Mouse (Mus musculus) stomach, postnatal 0 days (tissue): Measurements from ENCODE around the gene Kcnh6. TPM values are rescaled to one million over a fixed set of nuclear protein-coding genes. Genes with fewer than 3 reads are reported as not detected.
A peak's percentile ranks its signal among the peaks of the same experiment; 100 is the strongest.
"Not testable (repeated sequence)": the region's sequence is repeated elsewhere in the genome, so short reads cannot be mapped to it uniquely, and the experiment has no call there.

ENCODE experiments used
- ATAC-seq: fragments of 200-750 bp; cut with Nextera tagmentation; 2 replicates; pipeline ENCODE4 v1.8.0; 2017; ENCODE audit not compliant: low FRiP score, low TSS enrichment
- DNase-seq: peaks from one replicate; pipeline ENCODE4 v3.0.0-alpha.2; 2016; ENCODE audit warnings: low spot score
- H3K27ac ChIP-seq: fragments of 300-500 bp; sonication (generic); replicated peaks from 2 replicates; pipeline ENCODE4 v1.5.1; 2014; ENCODE audit warnings: mild to moderate bottlenecking, control low read depth
- H3K27me3 ChIP-seq: fragments of 300-500 bp; sonication (generic); 2 replicates; pipeline ENCODE4 v1.6.1; 2014; ENCODE audit warnings: low read length; ENCODE audit not compliant: control insufficient read depth, insufficient read depth
- H3K36me3 ChIP-seq: fragments of 300-500 bp; sonication (generic); 2 replicates; pipeline ENCODE4 v1.6.1; 2014; ENCODE audit warnings: low read length, mixed read lengths; ENCODE audit not compliant: control insufficient read depth, insufficient read depth
- H3K4me1 ChIP-seq: fragments of 300-500 bp; sonication (generic); replicated peaks from 2 replicates; pipeline ENCODE4 v1.6.1; 2014; ENCODE audit warnings: antibody characterized with exemption; ENCODE audit not compliant: control insufficient read depth, insufficient read depth
- H3K4me2 ChIP-seq: fragments of 300-500 bp; sonication (generic); replicated peaks from 2 replicates; pipeline ENCODE4 v1.6.1; 2014; ENCODE audit warnings: low read depth, mild to moderate bottlenecking, control low read depth, moderate library complexity
- H3K4me3 ChIP-seq: fragments of 300-500 bp; sonication (generic); 2 replicates; pipeline ENCODE4 v1.5.1; 2014; ENCODE audit warnings: low read depth, low read length, control low read depth
- H3K9ac ChIP-seq: fragments of 300-500 bp; sonication (generic); 2 replicates; pipeline ENCODE4 v1.6.1; 2014; ENCODE audit warnings: mild to moderate bottlenecking, low read length, control low read depth, mixed read lengths
- H3K9me3 ChIP-seq: fragments of 300-500 bp; sonication (generic); 2 replicates; pipeline ENCODE4 v1.6.1; 2016; ENCODE audit warnings: low read length; ENCODE audit not compliant: control insufficient read depth
- CTCF ChIP-seq: IDR thresholded peaks from 2 replicates; pipeline ENCODE4 v1.5.1; 2016; ENCODE audit warnings: antibody characterized with exemption, low read depth, mild to moderate bottlenecking, moderate library complexity
- EP300 ChIP-seq: optimal IDR thresholded peaks from 2 replicates; pipeline ENCODE3; 2016; ENCODE audit warnings: antibody characterized with exemption
- WGBS: fragments of 180-500 bp; shearing (Covaris S2); extraction: QIAGEN DNeasy Blood & Tissue Kit; methylation state at CpG from one replicate; pipeline ENCODE4 v1.1.7; 2014; 5-methylcytosine and 5-hydroxymethylcytosine counted together
- polyA plus RNA-seq: library from polyadenylated mRNA; unstranded; fragments of >200 nt; fragmentation: Nextera tagmentation; extraction: Ambion mirVana; gene quantifications from 2 replicates; pipeline ENCODE4 v1.2.1, GENCODE M21; 2015

Kcnh6 gene
- polyA plus RNA-seq, 1 experiment from 2014 or later, result 0.55 TPM

DNA sequence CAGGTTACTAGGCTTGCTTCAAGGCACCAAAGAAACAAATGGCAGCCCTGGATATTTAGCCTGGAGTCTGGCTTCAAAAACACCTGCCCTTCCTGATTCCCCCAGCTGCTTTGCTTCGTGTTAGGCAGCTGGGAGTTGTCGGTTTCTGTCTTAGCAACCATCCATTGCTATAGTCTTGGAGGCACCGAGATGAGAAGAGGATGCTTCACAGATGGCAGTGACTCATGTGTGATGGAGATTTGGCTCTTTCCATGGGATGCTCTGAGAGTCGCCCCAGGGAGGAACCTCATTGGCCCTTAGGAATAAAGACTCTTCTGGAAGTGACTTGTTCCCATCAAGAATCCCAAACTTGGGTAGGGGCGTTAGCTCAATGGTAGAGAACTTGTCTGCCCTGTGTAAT, 8.5 kb downstream of the Kcnh6 start:
- TF ChIP-seq CTCF, result no peak
- TF ChIP-seq EP300, result no peak
- Histone ChIP-seq H3K4me1 (peaks cover 4% of the 10 kb centered on the region; the same call in 1 of the 2 replicates), H3K4me2 (no peak overlapping the region), H3K27ac (no peak overlapping the region), H3K27me3 (no peaks in the 10 kb centered on the region), H3K4me3 (no peak overlapping the region), H3K36me3 (no peaks in the 10 kb centered on the region), H3K9ac (no peak overlapping the region), H3K9me3 (no peaks in the 10 kb centered on the region)
- 58% methylated on average over 5 of the region's 5 CpGs for WGBS
- no peak for ATAC-seq
- DNase-seq, result no peak

DNA sequence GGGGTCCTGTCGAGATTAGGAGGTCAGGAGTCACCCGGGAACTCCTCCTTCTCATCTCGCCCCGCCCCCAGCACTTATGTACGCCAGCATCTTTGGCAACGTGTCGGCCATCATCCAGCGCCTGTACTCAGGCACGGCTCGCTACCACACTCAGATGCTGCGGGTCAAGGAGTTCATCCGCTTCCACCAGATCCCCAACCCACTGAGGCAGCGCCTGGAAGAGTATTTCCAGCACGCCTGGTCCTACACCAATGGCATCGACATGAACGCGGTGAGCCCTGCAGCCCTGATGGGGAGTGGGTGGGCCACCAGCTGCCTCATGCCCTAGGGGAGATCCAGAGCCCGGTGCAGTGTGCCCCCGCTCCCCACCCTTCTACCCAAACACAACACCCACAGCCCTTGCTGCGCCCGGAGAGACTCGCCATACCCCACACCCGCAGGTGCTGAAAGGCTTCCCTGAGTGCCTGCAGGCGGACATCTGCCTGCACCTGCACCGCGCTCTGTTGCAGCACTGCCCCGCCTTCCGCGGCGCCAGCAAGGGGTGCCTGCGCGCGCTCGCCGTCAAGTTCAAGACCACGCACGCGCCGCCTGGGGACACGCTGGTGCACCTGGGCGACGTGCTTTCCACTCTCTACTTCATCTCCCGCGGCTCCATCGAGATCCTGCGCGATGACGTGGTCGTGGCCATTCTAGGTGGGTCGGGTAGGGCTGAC, 12.3 kb downstream of the Kcnh6 start:
- H3K9ac ChIP-seq, result no peak overlapping the region; the same call in 1 of the 2 replicates
- peak overlapping the region; percentile 17 for H3K4me3 ChIP-seq
- H3K27ac ChIP-seq, result no peak overlapping the region
- TF ChIP-seq CTCF, result no peak
- no peak for TF ChIP-seq EP300
- H3K4me1 ChIP-seq, result peaks cover 4% of the 10 kb centered on the region; the same call in 1 of the 2 replicates
- DNase-seq (peak; percentile 48), ATAC-seq (no peak)
- WGBS, result under 1% methylated on average over 50 of the region's 50 CpGs
- no peaks in the 10 kb centered on the region for H3K9me3 ChIP-seq
- peak overlapping the region; percentile 42 for H3K4me2 ChIP-seq
- no peaks in the 10 kb centered on the region for H3K36me3 ChIP-seq
- no peaks in the 10 kb centered on the region for H3K27me3 ChIP-seq

DNA sequence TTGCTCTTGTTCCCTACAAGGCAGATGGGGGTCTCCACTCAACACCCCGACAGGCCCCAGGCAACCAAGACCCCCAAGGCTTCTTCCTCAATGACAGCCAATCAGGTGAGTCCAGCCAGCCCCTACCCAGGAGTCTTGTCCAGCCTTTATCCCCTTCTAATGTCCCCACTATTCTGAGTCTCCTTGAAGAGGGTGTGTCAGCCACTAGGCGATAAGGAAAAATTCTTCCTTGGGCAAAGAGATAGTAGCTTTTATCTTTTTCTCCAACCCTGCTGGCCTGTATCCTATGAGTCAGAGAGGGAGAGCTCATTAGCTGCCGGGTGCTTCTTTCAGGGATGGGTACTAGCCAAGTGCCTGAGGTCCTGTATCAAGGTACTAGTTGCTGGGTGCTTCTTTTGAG, 17.9 kb downstream of the Kcnh6 start:
- DNase-seq (no peak), ATAC-seq (no peak)
- H3K27me3 ChIP-seq, result no peaks in the 10 kb centered on the region
- no peaks in the 10 kb centered on the region for H3K4me1 ChIP-seq
- no peaks in the 10 kb centered on the region for H3K9me3 ChIP-seq
- no peak overlapping the region for H3K4me2 ChIP-seq
- no peak for TF ChIP-seq CTCF
- TF ChIP-seq EP300, result no peak
- no peak overlapping the region for H3K4me3 ChIP-seq
- no peaks in the 10 kb centered on the region for H3K36me3 ChIP-seq
- H3K9ac ChIP-seq, result no peak overlapping the region
- H3K27ac ChIP-seq, result no peak overlapping the region
- WGBS, result 68% methylated on average over 3 of the region's 3 CpGs

DNA sequence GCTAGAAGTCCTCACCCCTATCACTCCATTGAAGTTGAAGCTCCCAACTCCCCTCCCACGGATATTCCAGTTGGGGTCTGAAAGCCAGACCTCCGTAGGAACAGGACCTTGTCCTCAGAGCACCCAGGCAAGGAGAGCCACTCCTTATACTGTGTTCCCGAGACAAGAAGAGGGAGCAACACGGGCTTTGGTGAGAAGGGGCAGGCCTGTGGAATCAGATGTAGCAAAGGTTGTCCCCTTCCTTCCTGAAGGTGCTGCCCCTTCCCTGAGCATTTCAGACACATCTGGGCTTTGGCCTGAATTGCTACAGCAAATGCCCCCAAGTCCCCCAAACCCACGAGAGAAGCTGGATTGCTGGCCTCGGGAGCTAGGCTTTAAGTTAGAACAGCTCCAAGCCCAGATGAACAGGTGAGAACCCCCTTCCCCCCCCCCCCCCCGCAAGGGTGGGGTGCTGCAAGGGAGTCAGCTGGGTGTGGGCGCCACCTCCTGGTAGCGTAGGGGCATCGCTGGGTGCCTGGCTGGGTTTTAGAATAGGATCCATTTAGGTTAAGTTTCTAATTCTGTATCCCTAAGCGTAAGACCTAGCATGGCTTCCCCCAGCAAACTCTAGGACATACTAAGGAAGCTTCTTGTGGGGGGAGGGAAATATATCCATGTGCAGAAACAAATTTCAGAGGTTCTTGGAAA, 18.7 kb downstream of the Kcnh6 start:
- 33% methylated on average over 10 of the region's 11 CpGs for WGBS
- H3K4me1 ChIP-seq, result no peaks in the 10 kb centered on the region
- H3K4me2 ChIP-seq, result no peak overlapping the region
- no peak overlapping the region for H3K27ac ChIP-seq
- H3K4me3 ChIP-seq, result no peak overlapping the region
- H3K27me3 ChIP-seq, result no peaks in the 10 kb centered on the region
- no peaks in the 10 kb centered on the region for H3K9me3 ChIP-seq
- peak; percentile 89 for TF ChIP-seq CTCF
- no peak for TF ChIP-seq EP300
- DNase-seq (peak; percentile 77), ATAC-seq (peak; percentile 60)
- H3K36me3 ChIP-seq, result no peaks in the 10 kb centered on the region
- no peak overlapping the region for H3K9ac ChIP-seq

DNA sequence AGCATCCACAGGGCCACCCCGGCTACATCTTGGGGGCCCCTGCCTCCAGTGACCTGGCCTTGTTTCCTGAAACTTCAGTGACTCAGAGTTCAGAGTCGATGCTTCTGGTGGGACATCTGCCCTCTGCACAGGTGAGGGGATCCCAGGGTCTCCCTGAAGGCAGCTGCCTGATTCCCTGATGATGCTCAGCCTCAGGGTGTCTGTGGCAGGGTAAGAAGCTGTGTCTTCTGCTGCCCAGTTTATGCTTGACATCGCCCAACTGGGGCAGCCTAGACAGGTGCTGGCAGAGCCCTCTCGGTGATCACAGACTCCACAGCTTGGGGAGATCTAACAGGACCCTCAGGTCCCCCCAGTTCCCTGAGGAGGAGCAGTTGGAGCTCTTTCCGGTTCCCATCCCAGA, 19.7 kb downstream of the Kcnh6 start:
- Histone ChIP-seq H3K4me2 (no peak overlapping the region), H3K27ac (no peak overlapping the region), H3K4me3 (no peak overlapping the region), H3K4me1 (no peaks in the 10 kb centered on the region), H3K9me3 (no peaks in the 10 kb centered on the region), H3K36me3 (no peaks in the 10 kb centered on the region), H3K9ac (no peak overlapping the region), H3K27me3 (no peaks in the 10 kb centered on the region)
- peak; percentile 21; the same call in 1 of the 2 replicates for ATAC-seq
- WGBS, result 96% methylated on average over 5 of the region's 5 CpGs
- TF ChIP-seq EP300 (no peak), CTCF (no peak)
- DNase-seq, result no peak

DNA sequence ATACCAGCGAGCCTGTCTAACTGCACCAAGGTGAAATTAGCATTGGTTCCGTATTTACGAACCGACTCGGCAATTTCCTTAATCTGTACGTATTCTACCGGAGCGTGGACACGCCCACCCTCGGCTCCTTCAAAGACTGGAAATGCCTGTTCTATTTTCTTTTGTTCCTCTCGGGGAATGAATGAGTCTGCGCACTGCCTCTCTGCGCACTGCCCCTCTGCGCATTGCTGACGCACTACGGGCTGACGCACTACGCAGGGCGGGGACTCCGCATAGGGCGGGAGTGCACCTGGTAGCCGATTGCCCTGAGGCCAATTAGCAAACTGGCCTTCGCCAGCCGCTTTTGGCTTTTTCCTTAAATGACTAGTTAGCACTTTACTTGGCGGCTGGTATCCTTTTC, 24.1 kb downstream of the Kcnh6 start:
- 50% methylated on average over 1 of the region's 25 CpGs for WGBS
- H3K4me2 ChIP-seq, H3K36me3 ChIP-seq, H3K4me1 ChIP-seq, H3K9ac ChIP-seq, ATAC-seq, H3K27me3 ChIP-seq, DNase-seq, H3K9me3 ChIP-seq, H3K27ac ChIP-seq: not testable (repeated sequence)
- 0 out of 2 replicates have a peak overlapping the region, but pooled peaks have one; percentile 23 for H3K4me3 ChIP-seq
